ENCODE assay signal across 22 mouse cellular contexts in the genomic region with DNA sequence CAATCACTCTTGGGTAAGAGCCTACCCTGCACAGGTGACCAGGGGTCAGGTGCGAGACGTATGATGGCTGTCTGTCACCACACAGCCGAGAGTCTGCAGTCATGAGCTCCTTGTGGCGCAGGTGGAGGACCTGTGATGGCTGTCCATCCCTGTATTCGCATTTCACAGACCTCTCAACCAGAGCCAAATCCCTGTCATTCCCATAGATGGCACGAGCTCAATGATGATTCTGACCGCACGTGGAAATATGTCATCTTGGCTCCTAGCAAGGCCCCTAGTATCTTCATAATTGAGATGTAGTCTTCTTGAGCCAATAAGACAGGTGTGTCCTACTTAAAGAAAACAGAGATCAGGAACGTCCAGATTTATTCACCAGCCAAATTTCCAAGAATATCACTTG. TPM values are rescaled to one million over a fixed set of nuclear protein-coding genes. Genes with fewer than 3 reads are reported as not detected.
"Had no signal": no experiment of that assay in that cellular context is flagged by ENCODE, and none has a peak within 500 bp of the region (broad histone marks: within the 10 kb centered on the region; RNA-seq: fewer than 3 reads in every experiment).

No protein-coding gene starts in this region.

- H3K9ac ChIP-seq: lung, embryonic 14.5 days; midbrain, embryonic 12.5 days; neural tube, embryonic 13.5 days; neural tube, embryonic 15.5 days; stomach, embryonic 15.5 days had no signal

- DNase-seq: lung, adult 18-20 months; lung, embryonic 14.5 days; lung, postnatal 10 days; lung, postnatal 4 days; midbrain, embryonic 14.5 days; retina, postnatal 1 day; right cerebral cortex, adult 18-20 months; right cerebral cortex, postnatal 14 days; thymus, adult 2 months; thymus, postnatal 25 days; thymus, postnatal 4 days had no signal

- H3K27me3 ChIP-seq: midbrain, embryonic 12.5 days; neural tube, embryonic 13.5 days; neural tube, embryonic 15.5 days; stomach, embryonic 15.5 days had no signal

- H3K4me1 ChIP-seq: neural tube, embryonic 13.5 days; stomach, embryonic 15.5 days had no signal

- H3K9me3 ChIP-seq: midbrain, embryonic 10.5 days; midbrain, embryonic 12.5 days; neural tube, embryonic 13.5 days; neural tube, embryonic 15.5 days; stomach, embryonic 15.5 days had no signal

- H3K4me3 ChIP-seq: midbrain, embryonic 10.5 days; midbrain, embryonic 12.5 days; myocyte; neural tube, embryonic 13.5 days; neural tube, embryonic 15.5 days; stomach, embryonic 15.5 days had no signal

- ATAC-seq: midbrain, embryonic 16.5 days had no signal

- H3K4me2 ChIP-seq: lung, embryonic 14.5 days; midbrain, embryonic 12.5 days; neural tube, embryonic 13.5 days; neural tube, embryonic 15.5 days; stomach, embryonic 15.5 days had no signal

- H3K36me3 ChIP-seq: midbrain, embryonic 10.5 days; midbrain, embryonic 12.5 days; stomach, embryonic 15.5 days had no signal

- H3K27ac ChIP-seq: midbrain, embryonic 10.5 days; midbrain, embryonic 12.5 days; neural tube, embryonic 13.5 days; neural tube, embryonic 15.5 days; stomach, embryonic 15.5 days; stomach, postnatal 0 days had no signal

RNA-seq across cellular contexts. Expression of a gene that starts 28.0 kb away (rescaled TPM):
- polyA plus RNA-seq: myocyte; spleen, adult 2 months had no signal

RNA-seq across cellular contexts. Expression of a gene that starts 36.7 kb away (rescaled TPM):
- polyA plus RNA-seq: lung, embryonic 14.5 days; lung, embryonic 16.5 days; midbrain, embryonic 10.5 days; myocyte; spleen, adult 2 months; stomach, postnatal 0 days; urinary bladder, adult 2 months had no signal
